Mouse (Mus musculus) C2C12 (cell line): ENCODE results near the gene Scp2.

Source experiments
- MYOG ChIP-seq: IDR thresholded peaks from one replicate; pipeline ENCODE4 v1.6.1; 2011; ENCODE audit not compliant: control insufficient read depth, insufficient read length; ENCODE audit errors: extremely low read depth
- USF1 ChIP-seq: IDR thresholded peaks from one replicate; pipeline ENCODE4 v1.6.1; 2011; ENCODE audit warnings: low read depth, mild to moderate bottlenecking, control low read depth, moderate library complexity

DNA sequence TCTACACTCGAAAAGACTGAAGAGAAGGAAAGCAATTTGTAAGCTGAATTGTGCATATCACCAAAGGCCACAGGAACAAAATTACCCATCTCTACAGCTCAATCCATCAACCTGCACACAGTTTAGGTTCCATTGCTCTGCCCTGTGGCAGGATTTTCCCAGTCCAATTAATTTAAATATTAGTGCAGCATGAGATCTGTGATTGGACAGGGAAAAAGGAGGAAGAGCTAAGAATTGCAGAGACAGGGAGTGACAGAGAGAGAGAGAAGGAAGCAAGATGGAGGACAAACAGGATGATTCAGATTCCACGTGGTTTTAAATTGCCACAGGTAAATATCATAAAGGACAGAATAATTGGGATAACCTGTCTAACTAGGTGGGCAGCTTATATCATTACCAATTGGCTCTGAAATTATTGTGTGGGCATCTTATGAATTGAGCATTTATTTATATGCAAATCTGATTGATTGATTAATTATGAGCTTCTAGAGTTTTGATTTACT is 48.1 kb upstream of the Scp2 start:
- TF ChIP-seq MYOG (no peak), USF1 (no peak)
